Mouse (Mus musculus) stomach, embryonic 14.5 days (tissue): ENCODE measurements around the gene Tmem8b. TPM values are rescaled to one million over a fixed set of nuclear protein-coding genes. Genes with fewer than 3 reads are reported as not detected.
A peak's percentile ranks its signal among the peaks of the same experiment; 100 is the strongest.

ENCODE experiments used
- ATAC-seq: fragments of 200-750 bp; cut with Nextera tagmentation; 2 replicates; pipeline ENCODE4 v1.8.0; 2017; ENCODE audit warnings: low read depth, moderate TSS enrichment; ENCODE audit not compliant: insufficient number of reproducible peaks, insufficient read depth, low FRiP score
- H3K27ac ChIP-seq: fragments of 300-500 bp; sonication (generic); 2 replicates; pipeline ENCODE4 v1.5.1; 2014; ENCODE audit warnings: mild to moderate bottlenecking, low read length, moderate library complexity, mixed read lengths
- H3K27me3 ChIP-seq: fragments of 300-500 bp; sonication (generic); 2 replicates; pipeline ENCODE4 v1.6.1; 2014; ENCODE audit warnings: low read length, control low read depth, mixed read lengths; ENCODE audit not compliant: control insufficient read depth, insufficient read depth
- H3K36me3 ChIP-seq: fragments of 300-500 bp; sonication (generic); 2 replicates; pipeline ENCODE4 v1.6.1; 2014; ENCODE audit warnings: mild to moderate bottlenecking, control low read depth, low read length, moderate library complexity, mixed read lengths; ENCODE audit not compliant: control insufficient read depth, insufficient read depth
- H3K4me1 ChIP-seq: fragments of 300-500 bp; sonication (generic); 2 replicates; pipeline ENCODE4 v1.6.1; 2014; ENCODE audit warnings: low read length, control low read depth, mixed read lengths; ENCODE audit not compliant: control insufficient read depth, insufficient read depth
- H3K4me2 ChIP-seq: fragments of 300-500 bp; sonication (generic); replicated peaks from 2 replicates; pipeline ENCODE4 v1.6.1; 2014; ENCODE audit warnings: low read depth, low read length, control low read depth
- H3K4me3 ChIP-seq: fragments of 300-500 bp; sonication (generic); 2 replicates; pipeline ENCODE4 v1.5.1; 2014; ENCODE audit warnings: low read depth, low read length, control low read depth
- H3K9ac ChIP-seq: fragments of 300-500 bp; sonication (generic); replicated peaks from 2 replicates; pipeline ENCODE4 v1.6.1; 2014; ENCODE audit warnings: low read depth, mild to moderate bottlenecking, control low read depth, low read length, moderate library complexity, mixed read lengths
- H3K9me3 ChIP-seq: fragments of 300-500 bp; sonication (generic); 2 replicates; pipeline ENCODE4 v1.6.1; 2016; ENCODE audit warnings: low read depth, low read length, control low read depth; ENCODE audit not compliant: control insufficient read depth
- WGBS: fragments of 180-500 bp; shearing (Covaris S2); extraction: QIAGEN DNeasy Blood & Tissue Kit; methylation state at CpG from one replicate; pipeline ENCODE4 v1.1.7; 2014; 5-methylcytosine and 5-hydroxymethylcytosine counted together
- polyA plus RNA-seq: library from polyadenylated mRNA; unstranded; fragments of >200 nt; fragmentation: Nextera tagmentation; extraction: Ambion mirVana; gene quantifications from 2 replicates; pipeline ENCODE4 v1.2.1, GENCODE M21; 2014

Gene Tmem8b
- polyA plus RNA-seq, 1 experiment from 2014 or later: 4.5 TPM

- H3K4me1 ChIP-seq: no peaks in the 10 kb centered on the region
- no peaks in the 10 kb centered on the region for H3K9me3 ChIP-seq
- H3K27me3 ChIP-seq: no peaks in the 10 kb centered on the region
- H3K9ac ChIP-seq: no peak overlapping the region
- no peak for ATAC-seq
- no peaks in the 10 kb centered on the region for H3K36me3 ChIP-seq
- H3K4me3 ChIP-seq: no peak overlapping the region
- WGBS: 1% methylated on average over 2 of the region's 2 CpGs
- no peak overlapping the region for H3K4me2 ChIP-seq
- H3K27ac ChIP-seq: no peak overlapping the region
Observed at GRCm38 (mm10) chr4:43711821-43712220, 43.0 kb downstream of the Tmem8b start.

- Histone ChIP-seq H3K36me3 (no peaks in the 10 kb centered on the region), H3K4me3 (no peak overlapping the region), H3K27me3 (no peaks in the 10 kb centered on the region), H3K9me3 (no peaks in the 10 kb centered on the region), H3K4me1 (no peaks in the 10 kb centered on the region), H3K9ac (no peak overlapping the region), H3K4me2 (no peak overlapping the region), H3K27ac (no peak overlapping the region)
- WGBS: 33% methylated on average over 7 of the region's 7 CpGs
- ATAC-seq: no peak
Observed at GRCm38 (mm10) chr4:43713652-43714219, 45.0 kb downstream of the Tmem8b start.

GRCm38 (mm10) chr4:43720491-43721228 lies 51.9 kb downstream of the Tmem8b start:
- WGBS: 42% methylated on average over 14 of the region's 16 CpGs
- ATAC-seq: no peak
- H3K27ac ChIP-seq: 0 out of 2 replicates have a peak overlapping the region, but pooled peaks have one; percentile 48
- H3K4me3 ChIP-seq: no peak overlapping the region
- no peak overlapping the region for H3K9ac ChIP-seq
- no peaks in the 10 kb centered on the region for H3K4me1 ChIP-seq
- H3K36me3 ChIP-seq: no peaks in the 10 kb centered on the region
- H3K4me2 ChIP-seq: no peak overlapping the region
- no peaks in the 10 kb centered on the region for H3K9me3 ChIP-seq
- no peaks in the 10 kb centered on the region for H3K27me3 ChIP-seq

GRCm38 (mm10) chr4:43722191-43722590 lies 53.4 kb downstream of the Tmem8b start:
- no peaks in the 10 kb centered on the region for H3K36me3 ChIP-seq
- H3K27ac ChIP-seq: no peak overlapping the region
- no peak for ATAC-seq
- no peak overlapping the region for H3K4me2 ChIP-seq
- WGBS: 85% methylated on average over 4 of the region's 4 CpGs
- H3K9ac ChIP-seq: no peak overlapping the region
- H3K4me3 ChIP-seq: no peak overlapping the region
- H3K4me1 ChIP-seq: peaks cover 6% of the 10 kb centered on the region
- H3K27me3 ChIP-seq: no peaks in the 10 kb centered on the region
- no peaks in the 10 kb centered on the region for H3K9me3 ChIP-seq

GRCm38 (mm10) chr4:43724764-43725163 lies 56.0 kb downstream of the Tmem8b start:
- Histone ChIP-seq H3K9me3 (no peaks in the 10 kb centered on the region), H3K27me3 (no peaks in the 10 kb centered on the region), H3K36me3 (no peaks in the 10 kb centered on the region), H3K27ac (no peak overlapping the region), H3K4me1 (peaks cover 26% of the 10 kb centered on the region), H3K9ac (no peak overlapping the region), H3K4me3 (no peak overlapping the region), H3K4me2 (no peak overlapping the region)
- 26% methylated on average over 1 of the region's 1 CpGs for WGBS
- no peak for ATAC-seq

GRCm38 (mm10) chr4:43726228-43726993 lies 57.6 kb downstream of the Tmem8b start:
- H3K9ac ChIP-seq: no peak overlapping the region
- H3K4me1 ChIP-seq: peaks cover 32% of the 10 kb centered on the region
- WGBS: 46% methylated on average over 12 of the region's 12 CpGs
- no peaks in the 10 kb centered on the region for H3K9me3 ChIP-seq
- H3K4me3 ChIP-seq: no peak overlapping the region
- H3K27ac ChIP-seq: no peak overlapping the region
- 0 out of 2 replicates have a peak, but pooled peaks have one; percentile 6 for ATAC-seq
- H3K4me2 ChIP-seq: no peak overlapping the region
- no peaks in the 10 kb centered on the region for H3K27me3 ChIP-seq
- H3K36me3 ChIP-seq: no peaks in the 10 kb centered on the region

GRCm38 (mm10) chr4:43726995-43727394 lies 58.2 kb downstream of the Tmem8b start, which contains the start of gene Hrct1:
Hrct1 (plus strand) TSS chr4:43727188.
- Histone ChIP-seq H3K27ac (peak within 1 kb of the TSS; percentile 36; the same call in 1 of the 2 replicates), H3K4me2 (no peak within 1 kb of the TSS), H3K9me3 (no peaks in the 10 kb centered on the region), H3K4me3 (no peak within 1 kb of the TSS), H3K9ac (no peak within 1 kb of the TSS), H3K27me3 (no peaks in the 10 kb centered on the region), H3K36me3 (no peaks in the 10 kb centered on the region), H3K4me1 (peaks cover 32% of the 10 kb centered on the region)
- WGBS: 22% methylated on average over 3 of the region's 3 CpGs
- peak; percentile 81; the same call in 1 of the 2 replicates for ATAC-seq

- 67% methylated on average over 7 of the region's 7 CpGs for WGBS
- Histone ChIP-seq H3K36me3 (no peaks in the 10 kb centered on the region), H3K4me3 (no peak overlapping the region), H3K9ac (no peak overlapping the region), H3K27ac (peak overlapping the region; percentile 36; the same call in 1 of the 2 replicates), H3K9me3 (no peaks in the 10 kb centered on the region), H3K27me3 (no peaks in the 10 kb centered on the region), H3K4me2 (no peak overlapping the region), H3K4me1 (peaks cover 32% of the 10 kb centered on the region)
- no peak for ATAC-seq
Observed at GRCm38 (mm10) chr4:43727718-43728575, 59.2 kb downstream of the Tmem8b start.
